Mouse (Mus musculus) heart, embryonic 13.5 days (tissue): ENCODE measurements around the gene Tdrd6. TPM values are rescaled to one million over a fixed set of nuclear protein-coding genes. Genes with fewer than 3 reads are reported as not detected.

Experiments
- ATAC-seq: fragments of 200-750 bp; cut with Nextera tagmentation; 2 replicates; pipeline ENCODE4 v1.8.0; 2017; ENCODE audit warnings: moderate TSS enrichment; ENCODE audit not compliant: insufficient number of reproducible peaks, low FRiP score, low TSS enrichment; ENCODE audit errors: extremely low read depth
- H3K27ac ChIP-seq: fragments of 300-500 bp; sonication (generic); replicated peaks from 2 replicates; pipeline ENCODE4 v1.5.1; 2015; ENCODE audit warnings: moderate library complexity, mild to moderate bottlenecking, inconsistent platforms
- H3K27me3 ChIP-seq: fragments of 300-500 bp; sonication (generic); replicated peaks from 2 replicates; pipeline ENCODE4 v1.6.1; 2015; ENCODE audit warnings: mild to moderate bottlenecking, inconsistent platforms
- H3K36me3 ChIP-seq: fragments of 300-500 bp; sonication (generic); 2 replicates; pipeline ENCODE4 v1.6.1; 2015; ENCODE audit warnings: mild to moderate bottlenecking, inconsistent platforms
- H3K4me1 ChIP-seq: fragments of 300-500 bp; sonication (generic); 2 replicates; pipeline ENCODE4 v1.6.1; 2015; ENCODE audit warnings: inconsistent platforms
- H3K4me2 ChIP-seq: fragments of 300-500 bp; sonication (generic); 2 replicates; pipeline ENCODE4 v1.6.1; 2015; ENCODE audit warnings: inconsistent platforms, mild to moderate bottlenecking, moderate library complexity
- H3K4me3 ChIP-seq: fragments of 300-500 bp; sonication (generic); 2 replicates; pipeline ENCODE4 v1.5.1; 2015; ENCODE audit warnings: moderate library complexity, mild to moderate bottlenecking, inconsistent platforms
- H3K9ac ChIP-seq: fragments of 300-500 bp; sonication (generic); 2 replicates; pipeline ENCODE4 v1.6.1; 2015; ENCODE audit warnings: inconsistent platforms, mild to moderate bottlenecking, moderate library complexity
- H3K9me3 ChIP-seq: fragments of 300-500 bp; sonication (generic); 2 replicates; pipeline ENCODE4 v1.6.1; 2016; ENCODE audit warnings: inconsistent platforms
- WGBS: fragments of 180-500 bp; shearing (Covaris S2); methylation state at CpG from one replicate; pipeline ENCODE4 v1.1.7; 2015; ENCODE audit warnings: mixed read lengths; 5-methylcytosine and 5-hydroxymethylcytosine counted together
- polyA plus RNA-seq: library from polyadenylated mRNA; unstranded; fragments of >200 nt; fragmentation: Nextera tagmentation; extraction: Ambion mirVana; gene quantifications from 2 replicates; pipeline ENCODE4 v1.2.1, GENCODE M21; 2015

Gene Tdrd6
- polyA plus RNA-seq, result 0.14 TPM in 1 of 2 replicates, not detected in the other

- peaks cover 12% of the 10 kb centered on the region; the same call in 1 of the 2 replicates for H3K9me3 ChIP-seq
- WGBS, result 4% methylated on average over 83 of the region's 83 CpGs
- H3K36me3 ChIP-seq, result no peaks in the 10 kb centered on the region
- peak within 1 kb of the TSS; percentile 67 for H3K9ac ChIP-seq
- peaks cover 18% of the 10 kb centered on the region for H3K4me1 ChIP-seq
- H3K27me3 ChIP-seq, result peaks cover 77% of the 10 kb centered on the region
- ATAC-seq, result no peak
- H3K4me2 ChIP-seq, result peak within 1 kb of the TSS; percentile 80
- H3K4me3 ChIP-seq, result peak within 1 kb of the TSS; percentile 54
- no peak within 1 kb of the TSS for H3K27ac ChIP-seq
Measured at GRCm38 (mm10) chr17:43629496-43630426, at the start of gene Tdrd6. Tdrd6 (minus strand) TSS chr17:43630299.

- H3K27me3 ChIP-seq, result no peaks in the 10 kb centered on the region
- peaks cover 27% of the 10 kb centered on the region for H3K36me3 ChIP-seq
- H3K9me3 ChIP-seq, result no peaks in the 10 kb centered on the region
- H3K4me2 ChIP-seq, result no peak overlapping the region
- WGBS, result 47% methylated on average over 1 of the region's 1 CpGs
- H3K4me1 ChIP-seq, result peaks cover 17% of the 10 kb centered on the region
- H3K9ac ChIP-seq, result no peak overlapping the region
- no peak overlapping the region for H3K27ac ChIP-seq
- no peak overlapping the region for H3K4me3 ChIP-seq
- ATAC-seq, result no peak
Measured at GRCm38 (mm10) chr17:43677317-43677716, 47.2 kb upstream of the Tdrd6 start.

GRCm38 (mm10) chr17:43676241-43676640, 46.1 kb upstream of the Tdrd6 start:
- peaks cover 22% of the 10 kb centered on the region for H3K36me3 ChIP-seq
- H3K27ac ChIP-seq, result no peak overlapping the region
- no peak for ATAC-seq
- no peak overlapping the region for H3K4me3 ChIP-seq
- no peaks in the 10 kb centered on the region for H3K27me3 ChIP-seq
- H3K4me1 ChIP-seq, result peaks cover 17% of the 10 kb centered on the region
- H3K9me3 ChIP-seq, result no peaks in the 10 kb centered on the region
- no peak overlapping the region for H3K9ac ChIP-seq
- 82% methylated on average over 1 of the region's 1 CpGs for WGBS
- H3K4me2 ChIP-seq, result no peak overlapping the region

- H3K9me3 ChIP-seq, result no peaks in the 10 kb centered on the region
- WGBS, result 56% methylated on average over 1 of the region's 1 CpGs
- H3K9ac ChIP-seq, result no peak overlapping the region
- peak overlapping the region; percentile 62; the same call in 1 of the 2 replicates for H3K27ac ChIP-seq
- no peak overlapping the region for H3K4me2 ChIP-seq
- peaks cover 17% of the 10 kb centered on the region for H3K4me1 ChIP-seq
- no peak overlapping the region for H3K4me3 ChIP-seq
- H3K36me3 ChIP-seq, result peaks cover 12% of the 10 kb centered on the region
- ATAC-seq, result no peak; the same call in 1 of the 2 replicates
- H3K27me3 ChIP-seq, result no peaks in the 10 kb centered on the region
Measured at GRCm38 (mm10) chr17:43675228-43675627, 45.1 kb upstream of the Tdrd6 start.

- no peak overlapping the region for H3K4me2 ChIP-seq
- no peak overlapping the region for H3K4me3 ChIP-seq
- ATAC-seq, result no peak
- 73% methylated on average over 4 of the region's 4 CpGs for WGBS
- peaks cover 33% of the 10 kb centered on the region for H3K4me1 ChIP-seq
- no peak overlapping the region for H3K27ac ChIP-seq
- no peak overlapping the region for H3K9ac ChIP-seq
- no peaks in the 10 kb centered on the region for H3K27me3 ChIP-seq
- H3K36me3 ChIP-seq, result no peaks in the 10 kb centered on the region
- no peaks in the 10 kb centered on the region for H3K9me3 ChIP-seq
Measured at GRCm38 (mm10) chr17:43671907-43672306, 41.8 kb upstream of the Tdrd6 start.

GRCm38 (mm10) chr17:43669145-43669695, 39.1 kb upstream of the Tdrd6 start:
- Histone ChIP-seq H3K9ac (peak overlapping the region; percentile 50; the same call in 1 of the 2 replicates), H3K4me2 (peak overlapping the region; percentile 83), H3K27me3 (no peaks in the 10 kb centered on the region), H3K27ac (peak overlapping the region; percentile 70), H3K4me1 (peaks cover 33% of the 10 kb centered on the region), H3K9me3 (no peaks in the 10 kb centered on the region), H3K36me3 (no peaks in the 10 kb centered on the region), H3K4me3 (peak overlapping the region; percentile 76)
- ATAC-seq, result no peak
- WGBS, result 35% methylated on average over 6 of the region's 6 CpGs

- Histone ChIP-seq H3K4me3 (peak within 1 kb of the TSS; percentile 76), H3K27ac (peak within 1 kb of the TSS; percentile 70), H3K9ac (peak within 1 kb of the TSS; percentile 89), H3K4me1 (peaks cover 25% of the 10 kb centered on the region), H3K4me2 (peak within 1 kb of the TSS; percentile 83), H3K9me3 (no peaks in the 10 kb centered on the region), H3K27me3 (no peaks in the 10 kb centered on the region), H3K36me3 (no peaks in the 10 kb centered on the region)
- no peak for ATAC-seq
- under 1% methylated on average over 17 of the region's 17 CpGs for WGBS
Measured at GRCm38 (mm10) chr17:43667290-43667843, 37.3 kb upstream of the Tdrd6 start, which contains the start of gene Cyp39a1. Cyp39a1 (plus strand) TSS chr17:43667425.

GRCm38 (mm10) chr17:43666576-43667289, 36.6 kb upstream of the Tdrd6 start, which contains the start of gene Slc25a27:
Slc25a27 (minus strand) TSS chr17:43667214.
- peak; percentile 84 for ATAC-seq
- H3K36me3 ChIP-seq, result no peaks in the 10 kb centered on the region
- WGBS, result under 1% methylated on average over 41 of the region's 41 CpGs
- no peaks in the 10 kb centered on the region for H3K27me3 ChIP-seq
- H3K4me3 ChIP-seq, result peak within 1 kb of the TSS; percentile 76
- H3K9ac ChIP-seq, result peak within 1 kb of the TSS; percentile 89
- no peaks in the 10 kb centered on the region for H3K9me3 ChIP-seq
- H3K4me2 ChIP-seq, result peak within 1 kb of the TSS; percentile 83
- peak within 1 kb of the TSS; percentile 70 for H3K27ac ChIP-seq
- H3K4me1 ChIP-seq, result peaks cover 25% of the 10 kb centered on the region

GRCm38 (mm10) chr17:43651314-43652046, 21.4 kb upstream of the Tdrd6 start:
- no peaks in the 10 kb centered on the region for H3K9me3 ChIP-seq
- no peak overlapping the region for H3K4me2 ChIP-seq
- H3K9ac ChIP-seq, result no peak overlapping the region
- peaks cover 22% of the 10 kb centered on the region for H3K36me3 ChIP-seq
- 67% methylated on average over 14 of the region's 14 CpGs for WGBS
- no peak for ATAC-seq
- H3K27me3 ChIP-seq, result no peaks in the 10 kb centered on the region
- H3K4me1 ChIP-seq, result peaks cover 14% of the 10 kb centered on the region
- no peak overlapping the region for H3K4me3 ChIP-seq
- no peak overlapping the region for H3K27ac ChIP-seq

- Histone ChIP-seq H3K27ac (no peak overlapping the region), H3K9ac (no peak overlapping the region), H3K9me3 (no peaks in the 10 kb centered on the region), H3K27me3 (no peaks in the 10 kb centered on the region), H3K4me2 (no peak overlapping the region), H3K4me3 (no peak overlapping the region), H3K4me1 (peaks cover 19% of the 10 kb centered on the region), H3K36me3 (peaks cover 30% of the 10 kb centered on the region)
- WGBS, result 76% methylated on average over 10 of the region's 10 CpGs
- ATAC-seq, result no peak
Measured at GRCm38 (mm10) chr17:43649641-43650436, 19.7 kb upstream of the Tdrd6 start.
